Mouse (Mus musculus): Measurements from ENCODE around the gene Otub2. TPM values are rescaled to one million over a fixed set of nuclear protein-coding genes. Genes with fewer than 3 reads are reported as not detected.

Otub2 gene
- total RNA-seq, 2 experiments from 2014 or later: 32.9 to 42.8 TPM

DNA sequence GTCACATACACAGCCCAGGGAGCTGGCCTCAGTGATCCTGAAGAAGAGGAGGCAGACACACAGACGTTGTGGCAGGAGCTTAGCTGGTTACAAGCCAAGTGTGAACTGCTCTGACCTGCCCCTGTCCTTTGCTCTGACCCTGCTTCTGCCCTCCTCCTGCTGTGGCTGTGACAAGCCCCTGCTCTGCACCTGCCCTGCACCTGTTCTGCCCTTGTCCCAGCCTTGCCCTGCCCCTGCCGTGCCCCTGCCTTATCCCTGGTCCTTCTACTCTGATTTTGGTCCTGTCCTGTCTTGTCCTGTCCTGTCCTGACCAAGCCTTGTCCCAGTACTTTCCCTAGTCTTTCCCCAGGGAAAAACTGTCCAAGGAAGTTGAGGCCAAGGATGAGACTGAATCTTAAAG is 19.7 kb upstream of the Otub2 start:
- intact Hi-C loops (cut with DNase I): loop anchor here (5.0 kb wide), 1 partner anchor 41 kb away; no protein-coding TSS in a partner anchor
- no peak for DNase-seq (ENCODE audit: low spot score in 2 of 2)

DNA sequence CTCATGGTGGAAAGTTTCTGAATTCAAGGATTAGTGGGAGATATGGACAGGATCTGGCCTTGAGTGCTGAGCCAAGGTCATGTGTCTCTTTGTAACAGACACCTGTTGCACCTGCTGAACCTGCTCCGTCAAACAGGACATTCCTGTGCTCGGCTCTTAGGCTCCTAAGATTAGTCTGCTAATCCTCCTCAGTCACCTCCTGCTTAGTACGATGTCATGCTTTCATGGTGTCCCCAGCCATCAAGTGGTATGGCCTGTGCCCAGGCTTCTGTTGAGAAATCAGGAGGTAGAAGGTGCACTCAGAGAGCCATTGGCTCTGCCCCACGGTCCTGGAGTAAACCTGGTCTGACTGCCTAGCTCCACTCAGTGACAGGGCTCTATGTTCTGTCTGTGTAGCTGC is 17.6 kb upstream of the Otub2 start:
- no peak for DNase-seq (ENCODE audit: low spot score in 2 of 2)
- intact Hi-C loops (cut with DNase I): no loop called here

DNA sequence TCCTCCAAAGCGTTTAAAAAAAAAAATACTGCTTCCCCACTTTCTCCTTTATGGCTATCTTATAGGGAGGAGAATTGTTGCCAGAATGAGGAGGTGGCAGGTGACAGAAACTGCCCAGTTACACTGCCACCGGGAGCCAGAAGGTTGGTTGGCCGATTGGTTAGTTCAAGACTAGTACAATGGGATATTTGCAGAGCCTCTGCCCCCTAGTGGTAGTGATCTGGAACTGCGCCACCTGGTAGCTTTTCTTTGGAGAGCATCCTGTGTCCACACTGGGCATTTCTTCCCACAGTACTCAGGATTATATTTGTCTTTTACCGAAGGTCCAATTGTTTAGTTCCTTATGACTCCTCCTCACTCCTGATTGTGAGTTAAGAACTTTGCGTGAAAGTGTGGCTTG is 16.8 kb upstream of the Otub2 start:
- DNase-seq (ENCODE audit: low spot score in 2 of 2): peak; percentile 48 to 68
- intact Hi-C loops (cut with DNase I): no loop called here

GRCm38 (mm10) chr12:103373530-103374236 is 14.8 kb upstream of the Otub2 start:
- intact Hi-C loops (cut with DNase I): no loop called here
- DNase-seq (ENCODE audit: low spot score in 2 of 2): no peak

GRCm38 (mm10) chr12:103376124-103376523 is 12.4 kb upstream of the Otub2 start:
- intact Hi-C loops (cut with DNase I): loop anchor here (2.0 kb wide), 1 partner anchor 33 kb away; no protein-coding TSS in a partner anchor
- peak; percentile 66 to 90 for DNase-seq (ENCODE audit: low spot score in 2 of 2)

DNA sequence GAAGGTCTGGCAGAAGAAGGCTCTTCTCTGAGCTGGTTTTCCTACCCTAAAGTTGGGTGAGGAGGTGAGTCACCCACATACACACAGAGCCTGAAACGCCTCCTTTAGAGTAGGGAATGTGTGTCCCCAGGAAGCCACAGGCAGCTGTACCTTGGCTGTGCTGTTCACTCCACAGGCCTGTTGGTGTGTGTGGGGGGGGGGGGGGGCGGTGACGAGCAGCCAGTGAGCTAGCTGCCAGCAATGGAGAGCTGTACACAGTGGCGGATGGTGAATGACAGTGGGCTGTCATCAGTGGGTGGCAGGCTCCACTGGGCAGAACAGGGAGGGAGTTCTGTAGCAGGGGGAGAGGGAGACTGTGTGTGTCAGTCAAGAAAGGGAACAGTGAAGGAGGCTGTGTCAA is 11.7 kb upstream of the Otub2 start:
- peak; percentile 49 to 87 for DNase-seq (ENCODE audit: low spot score in 2 of 2)
- intact Hi-C loops (cut with DNase I): loop anchor here (2.0 kb wide), 1 partner anchor 32 kb away; no protein-coding TSS in a partner anchor

DNA sequence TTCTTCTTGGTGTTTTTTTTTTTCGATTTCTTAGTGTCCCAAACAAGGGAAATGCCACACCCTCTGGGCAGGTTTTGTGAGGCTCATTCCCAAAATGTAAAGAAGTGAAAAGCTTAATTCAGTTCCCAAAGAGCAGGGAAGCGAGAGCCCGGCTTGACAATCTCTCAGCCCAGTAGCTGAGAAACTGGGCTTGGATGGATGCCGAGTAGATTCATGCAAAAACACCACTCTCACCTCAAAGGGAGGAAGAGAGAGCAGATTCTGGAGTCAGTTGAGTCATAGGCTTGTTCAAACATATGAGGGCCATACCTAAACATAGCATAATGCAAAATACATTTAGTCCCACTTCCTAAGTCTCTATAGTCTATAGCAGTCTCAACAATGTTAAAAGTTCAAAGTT is 8.3 kb upstream of the Otub2 start:
- intact Hi-C loops (cut with DNase I): no loop called here

DNA sequence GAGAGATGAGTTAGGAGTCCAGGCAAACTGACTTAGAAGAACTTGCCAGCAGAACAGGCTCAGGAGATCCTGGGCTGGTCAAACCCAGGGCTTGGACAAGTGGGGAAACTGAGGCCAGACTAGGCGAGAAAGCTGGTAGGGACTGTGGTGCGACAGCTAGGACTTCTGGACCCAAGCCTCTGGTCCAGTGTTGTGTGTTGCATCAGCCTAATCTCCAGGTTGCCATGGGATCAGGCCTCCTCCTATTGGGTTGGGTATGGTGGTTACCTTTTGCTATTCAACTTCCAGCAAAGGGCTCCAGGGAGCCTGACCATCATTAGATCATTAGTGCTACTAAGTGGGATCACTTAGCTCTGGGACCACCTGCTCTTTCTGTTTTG is 856 bp downstream of the Otub2 start:
- no peak for DNase-seq (ENCODE audit: low spot score in 2 of 2)
- intact Hi-C loops (cut with DNase I): no loop called here

More for the DNA sequence above, 8.3 kb upstream of the Otub2 start:
- DNase-seq (ENCODE audit: low spot score in 2 of 2): peak in 1 of 2 experiments; percentile 52

GRCm38 (mm10) chr12:103389982-103390381 is 1.5 kb downstream of the Otub2 start:
- DNase-seq (ENCODE audit: low spot score in 2 of 2): no peak
- intact Hi-C loops (cut with DNase I): no loop called here

GRCm38 (mm10) chr12:103391098-103391497 is 2.6 kb downstream of the Otub2 start:
- peak; percentile 55 to 90 for DNase-seq (ENCODE audit: low spot score in 2 of 2)
- intact Hi-C loops (cut with DNase I): no loop called here

DNA sequence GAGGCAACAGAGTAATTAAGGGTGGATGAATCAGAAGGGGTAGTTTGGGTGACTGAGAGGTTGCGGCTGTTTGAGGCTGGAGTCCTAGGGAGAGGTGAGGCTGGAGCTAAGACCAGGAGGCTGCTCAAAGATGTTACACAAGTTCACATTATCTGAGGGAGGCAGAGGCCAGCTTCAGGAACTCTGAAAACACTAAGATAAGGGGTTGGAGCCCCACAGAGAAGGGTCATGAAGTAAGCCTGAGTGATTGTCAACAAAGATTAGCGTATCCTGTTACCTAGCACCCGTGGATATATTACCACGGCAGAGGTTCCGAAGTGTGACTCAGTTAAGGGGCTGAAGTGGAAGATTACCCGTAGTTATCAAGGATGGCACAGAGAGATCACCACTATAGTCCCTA is 5.0 kb downstream of the Otub2 start:
- intact Hi-C loops (cut with DNase I): no loop called here
- no peak for DNase-seq (ENCODE audit: low spot score in 2 of 2)

- intact Hi-C loops (cut with DNase I): no loop called here
- DNase-seq (ENCODE audit: low spot score in 2 of 2): peak in 1 of 2 experiments; percentile 25
Measured at GRCm38 (mm10) chr12:103395486-103396275, 7.2 kb downstream of the Otub2 start.

- no peak for DNase-seq (ENCODE audit: low spot score in 2 of 2)
- intact Hi-C loops (cut with DNase I): no loop called here
Measured at GRCm38 (mm10) chr12:103396751-103397150, 8.3 kb downstream of the Otub2 start.

GRCm38 (mm10) chr12:103404131-103404530 is 15.6 kb downstream of the Otub2 start:
- no peak for DNase-seq (ENCODE audit: low spot score in 2 of 2)
- intact Hi-C loops (cut with DNase I): no loop called here

DNA sequence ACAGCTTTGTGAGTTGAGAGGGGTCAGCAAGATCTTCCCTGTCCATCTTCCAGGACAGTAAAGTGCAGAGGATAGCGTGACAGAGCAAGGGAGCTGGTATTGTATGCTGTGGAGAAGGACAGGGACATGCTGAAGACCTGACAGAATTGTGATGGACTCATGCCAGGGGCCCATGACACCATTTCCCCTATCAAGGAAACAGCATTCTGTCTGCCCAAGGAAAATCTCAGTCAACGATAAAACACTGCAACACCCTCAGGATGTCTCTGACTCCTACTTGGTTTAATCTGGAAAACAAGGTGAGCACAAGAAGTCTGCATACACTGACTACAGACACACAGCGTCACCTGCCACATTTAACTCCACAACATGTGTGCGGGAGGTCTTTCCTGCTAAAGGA is 19.2 kb downstream of the Otub2 start, which contains the start of gene 9330161L09Rik:
TSS of gene 9330161L09Rik (minus strand) at position 101 of the 400 bp plus-strand sequence.
- no peak for DNase-seq (ENCODE audit: low spot score in 2 of 2)
- intact Hi-C loops (cut with DNase I): loop anchor here (2.0 kb wide), 1 partner anchor 31 kb away; no protein-coding TSS in a partner anchor

- DNase-seq (ENCODE audit: low spot score in 2 of 2): peak in 1 of 2 experiments; percentile 89
- intact Hi-C loops (cut with DNase I): loop anchor here (2.0 kb wide), 1 partner anchor 31 kb away; no protein-coding TSS in a partner anchor
Measured at GRCm38 (mm10) chr12:103408144-103408543, 19.7 kb downstream of the Otub2 start.

- DNase-seq (ENCODE audit: low spot score in 2 of 2): peak in 1 of 2 experiments; percentile 45
- intact Hi-C loops (cut with DNase I): no loop called here
Measured at GRCm38 (mm10) chr12:103425016-103425728, 36.7 kb downstream of the Otub2 start.

DNA sequence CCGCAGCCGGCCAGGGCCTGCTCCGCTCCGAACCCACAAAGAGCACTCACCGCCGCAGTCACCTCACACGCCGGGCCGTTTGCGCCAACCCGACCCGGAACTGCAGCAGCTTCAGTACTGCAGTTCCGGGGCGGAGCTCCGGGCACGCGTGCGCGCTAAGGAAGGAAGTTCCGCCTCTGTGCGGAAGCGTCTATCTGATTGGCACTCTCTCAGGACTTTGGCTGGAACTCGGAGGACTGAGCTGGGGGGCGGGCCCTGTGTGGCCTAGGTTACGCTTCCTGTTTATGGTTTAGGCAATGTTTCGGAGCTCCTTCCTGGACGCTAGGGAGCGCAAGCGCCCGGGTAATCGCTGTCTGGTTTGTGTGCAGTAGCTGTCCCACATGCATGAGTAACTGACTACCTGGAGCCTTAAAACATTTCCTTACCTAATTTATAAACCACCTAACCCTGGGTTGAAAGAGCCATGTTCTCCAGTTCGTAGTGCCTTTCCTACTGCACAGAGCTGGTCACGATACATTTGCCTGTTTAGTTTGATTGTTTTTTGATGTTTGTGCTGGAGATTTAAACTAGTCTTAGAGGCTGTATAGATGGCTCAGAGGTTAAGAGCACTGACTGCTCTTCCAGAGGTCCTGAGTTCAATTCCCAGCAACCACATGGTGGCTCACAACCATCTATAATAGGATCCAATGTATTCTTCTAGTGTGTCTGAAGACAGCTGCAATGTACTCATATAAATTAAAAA is 37.4 kb downstream of the Otub2 start, which contains the start of gene Ddx24:
TSS of gene Ddx24 (minus strand) at position 102 of the 742 bp plus-strand sequence.
- intact Hi-C loops (cut with DNase I): loop anchor here (1.0 kb wide), 1 partner anchor 67 kb away; no protein-coding TSS in a partner anchor
- peak; percentile 97 to 99 for DNase-seq (ENCODE audit: low spot score in 2 of 2)

GRCm38 (mm10) chr12:103426710-103427109 is 38.2 kb downstream of the Otub2 start:
- intact Hi-C loops (cut with DNase I): loop anchor here (1.0 kb wide), 1 partner anchor 67 kb away; no protein-coding TSS in a partner anchor
- no peak for DNase-seq (ENCODE audit: low spot score in 2 of 2)

Data from left cerebral cortex, postnatal 25 days (tissue).